Mouse (Mus musculus): ENCODE measurements at regions not wholly inside any gene's neighbourhood (a gene's known extent, or its start where the extent isn't known, plus 50 kb on each side); places are given as distances from the start of the nearest gene placed in this dataset.

- no peak for DNase-seq (ENCODE audit: low read depth, low spot score)
- Histone ChIP-seq H3K36me3 (ENCODE audit: control insufficient read depth, insufficient read depth, low read length, poor library complexity, severe bottlenecking) (no peaks in the 10 kb centered on the region), H3K9ac (ENCODE audit: insufficient read depth, low read depth, low read length, poor library complexity, severe bottlenecking) (no peak overlapping the region), H3K4me1 (ENCODE audit: control insufficient read depth in 2 of 2, insufficient read depth in 2 of 2, low read length in 2 of 2, poor library complexity in 1 of 2) (no peaks in the 10 kb centered on the region), H3K9me3 (ENCODE audit: control insufficient read depth, insufficient read depth, low read depth, low read length) (no peaks in the 10 kb centered on the region), H3K27ac (ENCODE audit: insufficient read depth, low read depth, low read length, poor library complexity, severe bottlenecking) (no peak overlapping the region), H3K4me3 (ENCODE audit: insufficient read depth in 1 of 2, low read depth in 1 of 2, low read length in 2 of 2, poor library complexity in 1 of 2, severe bottlenecking in 1 of 2) (no peak overlapping the region)
- TF ChIP-seq MAFK (IDR thresholded peaks at IDR 0.05; ENCODE audit: insufficient read depth, low read depth, low read length), result no peak
- no peak for TF ChIP-seq ZC3H11A (IDR thresholded peaks at IDR 0.05; ENCODE audit: borderline replicate concordance, low read depth, low read length)
- no peak for TF ChIP-seq CHD2 (IDR thresholded peaks at IDR 0.05; ENCODE audit: low read depth, low read length)
- no peak for TF ChIP-seq HCFC1 (IDR thresholded peaks at IDR 0.05; ENCODE audit: borderline replicate concordance, insufficient read depth, low read length)
- no peak for TF ChIP-seq ZNF384 (IDR thresholded peaks at IDR 0.05; ENCODE audit: low read depth, low read length)
- in situ Hi-C loops (cut with MboI; ENCODE audit: low sequenced_read_pairs in 2 of 2, unreplicated experiment in 2 of 2), result no loop called here
Observed at GRCm38 (mm10) chr10:118633429-118633828, 192.6 kb downstream of the Ifng start.

DNA sequence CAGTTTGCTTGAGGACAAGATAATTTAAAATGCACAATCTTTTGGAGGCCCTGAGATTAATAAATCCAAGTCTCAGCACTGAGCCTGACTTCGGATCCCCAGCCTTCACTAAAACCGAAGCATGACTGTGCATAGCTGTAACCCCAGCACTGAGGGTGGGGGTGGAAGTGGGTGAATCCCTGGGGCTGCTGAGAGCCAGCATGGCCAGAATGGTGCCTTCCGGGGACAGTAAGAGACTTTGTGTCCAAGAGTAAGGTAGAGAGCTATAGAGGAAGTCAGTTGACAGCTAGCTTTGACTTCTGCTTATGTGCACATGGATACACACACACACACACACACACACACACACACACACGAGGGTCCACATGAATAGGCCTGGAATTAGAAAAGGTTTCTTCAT lies 198.3 kb downstream of the Ifng start:
- H3K36me3 ChIP-seq (ENCODE audit: control insufficient read depth, insufficient read depth, low read length, poor library complexity, severe bottlenecking), result no peaks in the 10 kb centered on the region
- H3K4me3 ChIP-seq (ENCODE audit: insufficient read depth in 1 of 2, low read depth in 1 of 2, low read length in 2 of 2, poor library complexity in 1 of 2, severe bottlenecking in 1 of 2), result no peak overlapping the region
- TF ChIP-seq MAFK (IDR thresholded peaks at IDR 0.05; ENCODE audit: insufficient read depth, low read depth, low read length), result no peak
- no peak for TF ChIP-seq ZNF384 (IDR thresholded peaks at IDR 0.05; ENCODE audit: low read depth, low read length)
- no peak for TF ChIP-seq HCFC1 (IDR thresholded peaks at IDR 0.05; ENCODE audit: borderline replicate concordance, insufficient read depth, low read length)
- no peak for TF ChIP-seq ZC3H11A (IDR thresholded peaks at IDR 0.05; ENCODE audit: borderline replicate concordance, low read depth, low read length)
- no peak overlapping the region for H3K9ac ChIP-seq (ENCODE audit: insufficient read depth, low read depth, low read length, poor library complexity, severe bottlenecking)
- DNase-seq (ENCODE audit: low read depth, low spot score), result no peak
- in situ Hi-C loops (cut with MboI; ENCODE audit: low sequenced_read_pairs in 2 of 2, unreplicated experiment in 2 of 2), result no loop called here
- no peaks in the 10 kb centered on the region for H3K9me3 ChIP-seq (ENCODE audit: control insufficient read depth, insufficient read depth, low read depth, low read length)
- H3K27ac ChIP-seq (ENCODE audit: insufficient read depth, low read depth, low read length, poor library complexity, severe bottlenecking), result no peak overlapping the region
- H3K4me1 ChIP-seq (ENCODE audit: control insufficient read depth in 2 of 2, insufficient read depth in 2 of 2, low read length in 2 of 2, poor library complexity in 1 of 2), result no peaks in the 10 kb centered on the region

- Histone ChIP-seq H3K27ac (ENCODE audit: insufficient read depth, low read depth, low read length, poor library complexity, severe bottlenecking) (no peak overlapping the region), H3K4me3 (ENCODE audit: insufficient read depth in 1 of 2, low read depth in 1 of 2, low read length in 2 of 2, poor library complexity in 1 of 2, severe bottlenecking in 1 of 2) (no peak overlapping the region), H3K9me3 (ENCODE audit: control insufficient read depth, insufficient read depth, low read depth, low read length) (no peaks in the 10 kb centered on the region), H3K9ac (ENCODE audit: insufficient read depth, low read depth, low read length, poor library complexity, severe bottlenecking) (no peak overlapping the region), H3K36me3 (ENCODE audit: control insufficient read depth, insufficient read depth, low read length, poor library complexity, severe bottlenecking) (no peaks in the 10 kb centered on the region), H3K4me1 (ENCODE audit: control insufficient read depth in 2 of 2, insufficient read depth in 2 of 2, low read length in 2 of 2, poor library complexity in 1 of 2) (no peaks in the 10 kb centered on the region)
- DNase-seq (ENCODE audit: low read depth, low spot score), result no peak
- no peak for TF ChIP-seq HCFC1 (IDR thresholded peaks at IDR 0.05; ENCODE audit: borderline replicate concordance, insufficient read depth, low read length)
- TF ChIP-seq ZC3H11A (IDR thresholded peaks at IDR 0.05; ENCODE audit: borderline replicate concordance, low read depth, low read length), result no peak
- TF ChIP-seq MAFK (IDR thresholded peaks at IDR 0.05; ENCODE audit: insufficient read depth, low read depth, low read length), result no peak
- no peak for TF ChIP-seq CHD2 (IDR thresholded peaks at IDR 0.05; ENCODE audit: low read depth, low read length)
- no peak for TF ChIP-seq ZNF384 (IDR thresholded peaks at IDR 0.05; ENCODE audit: low read depth, low read length)
- in situ Hi-C loops (cut with MboI; ENCODE audit: low sequenced_read_pairs in 2 of 2, unreplicated experiment in 2 of 2), result no loop called here
Observed at GRCm38 (mm10) chr10:118640121-118640809, 199.4 kb downstream of the Ifng start.

GRCm38 (mm10) chr10:118640810-118641427 lies 200.1 kb downstream of the Ifng start:
- DNase-seq (ENCODE audit: low read depth, low spot score), result no peak
- no peak overlapping the region for H3K9ac ChIP-seq (ENCODE audit: insufficient read depth, low read depth, low read length, poor library complexity, severe bottlenecking)
- no peak overlapping the region for H3K4me3 ChIP-seq (ENCODE audit: insufficient read depth in 1 of 2, low read depth in 1 of 2, low read length in 2 of 2, poor library complexity in 1 of 2, severe bottlenecking in 1 of 2)
- H3K36me3 ChIP-seq (ENCODE audit: control insufficient read depth, insufficient read depth, low read length, poor library complexity, severe bottlenecking), result no peaks in the 10 kb centered on the region
- no peak for TF ChIP-seq CHD2 (IDR thresholded peaks at IDR 0.05; ENCODE audit: low read depth, low read length)
- no peak for TF ChIP-seq ZC3H11A (IDR thresholded peaks at IDR 0.05; ENCODE audit: borderline replicate concordance, low read depth, low read length)
- no peak for TF ChIP-seq MAFK (IDR thresholded peaks at IDR 0.05; ENCODE audit: insufficient read depth, low read depth, low read length)
- H3K4me1 ChIP-seq (ENCODE audit: control insufficient read depth in 2 of 2, insufficient read depth in 2 of 2, low read length in 2 of 2, poor library complexity in 1 of 2), result no peaks in the 10 kb centered on the region
- H3K27ac ChIP-seq (ENCODE audit: insufficient read depth, low read depth, low read length, poor library complexity, severe bottlenecking), result no peak overlapping the region
- no peaks in the 10 kb centered on the region for H3K9me3 ChIP-seq (ENCODE audit: control insufficient read depth, insufficient read depth, low read depth, low read length)
- in situ Hi-C loops (cut with MboI; ENCODE audit: low sequenced_read_pairs in 2 of 2, unreplicated experiment in 2 of 2), result no loop called here

Measured in ES-E14 (cell line).